Mouse (Mus musculus): ENCODE measurements around the gene St8sia1.

St8sia1 gene

GRCm38 (mm10) chr6:142859946-142860345 lies 104.3 kb downstream of the St8sia1 start:
- peak; percentile 27 for DNase-seq

DNA sequence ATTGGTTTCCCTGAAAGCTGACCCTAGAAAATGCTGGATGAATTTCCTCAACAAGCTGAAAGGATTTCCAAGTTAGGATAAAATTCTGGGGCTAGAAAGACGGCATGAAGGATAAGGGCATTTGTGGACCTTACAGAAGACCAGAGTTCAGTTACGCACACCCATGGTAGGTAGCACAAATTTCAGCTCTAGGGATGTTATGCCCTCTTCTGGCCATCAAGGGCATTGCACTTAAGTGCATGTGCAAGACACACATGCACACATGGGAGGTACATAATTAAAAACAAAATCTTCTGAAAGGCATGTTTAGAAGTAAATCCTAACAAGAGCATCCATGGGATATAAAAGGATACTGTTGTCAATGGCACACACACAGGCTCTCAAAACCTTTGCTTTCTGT lies 105.3 kb downstream of the St8sia1 start:
- no peak for DNase-seq

- DNase-seq, result no peak
Observed at GRCm38 (mm10) chr6:142856258-142856874, 107.9 kb downstream of the St8sia1 start.

DNA sequence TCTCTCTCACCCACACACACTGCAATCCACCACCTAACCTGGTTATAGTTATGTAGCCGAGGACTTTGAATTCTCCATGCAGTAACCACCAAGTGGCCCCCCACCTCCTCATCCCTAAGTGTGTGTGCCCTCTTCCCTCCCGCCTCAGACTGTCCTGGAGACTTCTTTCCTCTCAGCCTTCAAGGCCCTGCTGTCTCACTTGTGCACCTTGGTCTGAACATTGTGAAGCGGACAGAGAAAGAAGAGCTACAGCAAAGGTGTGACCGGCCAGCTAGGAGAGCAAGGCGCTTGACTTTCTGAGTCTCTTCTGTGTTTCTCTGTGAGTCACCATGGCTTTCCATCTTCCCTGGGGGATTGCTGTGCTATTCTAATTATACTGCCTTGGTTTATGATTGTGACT lies 108.5 kb downstream of the St8sia1 start:
- DNase-seq, result no peak

DNA sequence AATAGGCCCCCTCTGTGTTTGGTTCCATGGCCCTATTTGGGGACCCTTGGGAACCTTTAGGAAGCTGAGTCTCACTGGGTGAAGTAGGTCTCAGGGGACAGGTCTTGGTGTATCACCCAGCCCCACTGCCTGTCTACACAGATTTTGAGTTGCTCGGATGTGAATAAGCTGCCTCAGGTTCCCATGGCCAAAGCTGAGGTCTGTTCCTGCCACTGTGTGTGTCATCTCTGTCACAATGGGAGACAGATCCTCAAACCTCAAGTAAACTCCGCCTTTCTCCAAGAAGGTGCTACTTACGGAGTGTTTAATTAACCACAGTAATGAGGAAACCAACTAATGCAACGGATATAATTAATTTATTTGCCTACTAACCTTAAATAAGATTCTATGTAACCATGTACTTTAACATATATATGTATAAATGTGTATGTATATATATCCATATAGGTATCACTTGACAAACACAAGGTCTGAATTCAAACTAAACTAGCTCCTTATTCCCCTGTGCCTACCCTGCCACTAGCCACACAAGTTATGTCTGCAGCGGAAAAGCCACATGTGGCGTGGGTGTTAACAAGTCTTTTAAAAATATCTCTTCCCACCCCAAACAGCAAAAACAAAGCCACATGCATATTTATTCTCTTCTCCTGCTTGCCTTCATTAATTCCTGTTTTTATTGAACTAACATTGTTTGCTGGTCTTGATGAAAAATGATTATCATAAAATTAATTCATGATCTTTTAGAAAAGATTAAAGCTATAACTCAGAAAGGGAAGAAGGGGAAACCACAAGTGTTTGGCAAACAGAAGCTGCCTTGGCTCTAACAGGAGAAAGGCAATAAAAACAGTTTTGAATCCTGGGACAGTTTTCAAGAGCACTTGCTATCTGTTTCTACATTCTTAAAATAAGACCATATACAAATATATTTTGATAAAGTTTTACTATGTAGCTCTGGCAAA lies 111.6 kb downstream of the St8sia1 start:
- no peak for DNase-seq

DNA sequence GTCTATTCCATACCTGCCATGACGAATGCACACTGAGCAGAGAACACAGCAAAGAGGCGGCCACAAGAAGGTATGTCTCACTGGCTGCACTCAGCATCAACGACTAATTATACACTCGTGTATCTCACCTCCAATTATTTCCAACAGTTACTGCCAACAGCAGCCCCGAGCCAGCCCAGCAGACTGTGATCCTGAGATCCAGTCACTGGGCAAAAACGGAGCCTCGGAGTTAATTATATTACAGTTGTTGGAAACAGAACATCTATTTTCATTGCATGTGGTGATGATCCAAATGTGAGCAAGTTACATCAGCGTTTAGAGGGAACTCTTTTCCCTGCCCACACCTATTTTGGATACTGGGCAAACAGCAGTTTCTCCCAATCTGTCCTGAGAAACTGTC lies 113.8 kb downstream of the St8sia1 start:
- DNase-seq, result no peak

GRCm38 (mm10) chr6:142849326-142849725 lies 114.9 kb downstream of the St8sia1 start:
- no peak for DNase-seq

GRCm38 (mm10) chr6:142847914-142848674 lies 116.2 kb downstream of the St8sia1 start:
- no peak for DNase-seq

DNA sequence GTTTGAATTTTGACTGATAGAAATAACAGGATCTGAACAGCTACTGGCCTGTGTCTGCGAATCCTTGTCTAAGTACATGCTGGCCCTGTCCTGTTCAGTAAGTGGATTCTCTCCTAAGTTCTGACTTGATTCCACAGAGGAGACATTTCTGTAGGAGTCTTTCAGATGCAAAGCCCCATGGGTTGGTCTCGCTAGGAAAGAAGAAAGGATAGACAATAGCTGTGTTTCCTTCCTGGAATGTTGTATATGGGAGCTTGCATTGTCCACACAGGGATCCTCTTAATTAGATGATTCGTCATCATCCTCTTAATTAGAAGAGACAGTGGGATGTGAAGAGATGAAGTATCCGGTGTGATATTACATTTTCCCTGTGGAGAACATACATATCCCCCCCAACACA lies 117.4 kb downstream of the St8sia1 start:
- DNase-seq, result no peak

- DNase-seq, result no peak
Observed at GRCm38 (mm10) chr6:142845066-142845465, 119.2 kb downstream of the St8sia1 start.

- DNase-seq, result no peak
Observed at GRCm38 (mm10) chr6:142844061-142844460, 120.2 kb downstream of the St8sia1 start.

GRCm38 (mm10) chr6:142838501-142838900 lies 125.8 kb downstream of the St8sia1 start:
- no peak for DNase-seq

DNA sequence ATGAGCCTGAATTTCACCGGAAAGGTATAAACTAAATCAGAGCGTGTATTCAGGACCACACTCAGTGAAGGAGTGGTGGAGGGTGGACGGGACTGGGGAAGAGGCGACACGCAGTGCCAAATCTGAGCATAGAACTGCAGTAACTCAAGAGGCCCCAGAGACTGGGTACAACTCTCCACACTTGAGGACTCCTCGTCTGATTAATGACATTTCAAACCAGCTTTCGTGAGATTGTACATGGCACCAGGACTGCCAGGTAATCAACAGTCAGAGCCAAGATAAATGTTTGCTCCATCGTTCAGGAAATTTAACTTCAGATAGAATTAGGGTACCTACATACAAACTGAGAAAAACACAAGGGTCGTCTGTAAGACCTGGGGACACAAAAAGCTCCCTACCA lies 126.9 kb downstream of the St8sia1 start:
- DNase-seq, result no peak

DNA sequence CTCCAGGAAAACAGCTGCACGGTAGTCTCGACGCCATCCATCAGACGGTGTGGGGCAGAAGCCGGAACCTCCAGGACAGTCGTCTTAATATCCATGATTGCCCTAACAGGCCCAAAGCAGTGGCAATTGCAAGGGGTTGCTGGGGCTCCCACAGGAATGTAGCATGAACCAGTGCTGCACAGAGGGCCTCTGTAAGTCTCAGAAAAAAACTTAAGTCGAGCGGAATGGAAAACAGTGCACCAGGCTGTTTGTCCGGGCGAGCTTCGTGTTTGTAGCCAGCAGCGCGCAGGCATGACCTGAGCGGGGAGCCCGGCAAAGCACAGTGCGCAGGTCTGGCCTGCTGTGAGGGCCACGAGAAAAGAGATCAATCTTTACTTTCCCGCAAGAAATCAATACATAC lies 128.5 kb downstream of the St8sia1 start:
- no peak for DNase-seq

DNA sequence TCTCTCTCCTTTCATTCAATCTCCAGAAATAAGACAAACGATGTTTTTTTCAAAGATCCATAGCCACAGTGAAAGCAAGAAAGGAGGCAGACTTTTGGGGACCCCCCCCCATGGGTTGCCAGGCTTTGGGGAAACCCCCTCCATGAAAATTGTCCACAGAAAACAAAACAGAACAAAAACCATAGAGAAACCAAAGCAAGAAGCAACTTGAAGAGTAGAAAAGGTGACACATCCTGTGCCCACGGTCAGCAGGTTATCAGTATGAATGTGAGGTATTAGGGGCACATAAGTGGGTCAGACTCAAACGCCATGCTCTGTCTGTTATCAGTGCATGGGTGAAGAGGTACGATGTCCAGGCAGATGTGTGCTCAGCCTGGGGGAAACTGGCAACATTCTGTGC lies 129.3 kb downstream of the St8sia1 start:
- no peak for DNase-seq

DNA sequence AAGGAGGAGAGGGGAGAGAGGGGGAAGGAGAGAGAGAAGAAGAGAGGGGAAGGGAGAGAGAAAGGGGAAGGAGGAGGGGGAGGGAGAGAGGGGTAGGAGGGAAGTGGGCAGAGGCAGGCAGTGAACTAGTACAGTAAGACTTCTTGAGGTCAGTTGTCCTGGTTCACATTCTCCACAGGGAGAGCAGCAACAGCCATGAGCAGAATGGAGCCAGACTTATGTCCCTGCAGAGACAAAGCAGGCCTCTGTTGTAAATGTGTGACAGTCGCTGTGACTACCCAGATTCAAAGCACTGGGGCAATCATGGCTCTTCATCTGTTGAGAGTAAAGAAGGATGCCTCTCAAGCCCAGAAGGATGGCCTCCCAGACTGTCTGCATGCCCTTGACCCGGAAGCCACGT lies 132.5 kb downstream of the St8sia1 start:
- no peak for DNase-seq

DNA sequence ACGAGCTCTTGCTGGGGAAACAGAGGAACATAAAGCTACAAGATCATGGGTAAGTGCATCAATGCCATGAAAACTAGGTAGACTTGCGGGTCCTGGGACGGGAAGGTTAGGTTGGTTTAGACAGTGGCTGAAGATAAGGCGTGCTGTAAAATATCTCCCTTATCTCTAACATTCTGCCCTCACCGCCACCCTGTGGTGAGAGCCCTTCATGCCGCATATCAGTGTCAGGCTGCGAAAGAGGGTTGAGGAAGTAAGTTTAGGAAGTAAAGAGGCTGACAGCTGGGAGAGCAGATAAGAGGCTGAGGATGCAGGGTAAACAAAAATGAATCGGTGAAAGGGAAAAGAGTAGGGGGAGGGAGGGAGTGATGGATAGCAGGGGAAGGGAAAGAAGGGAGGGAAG lies 133.0 kb downstream of the St8sia1 start:
- no peak for DNase-seq

DNA sequence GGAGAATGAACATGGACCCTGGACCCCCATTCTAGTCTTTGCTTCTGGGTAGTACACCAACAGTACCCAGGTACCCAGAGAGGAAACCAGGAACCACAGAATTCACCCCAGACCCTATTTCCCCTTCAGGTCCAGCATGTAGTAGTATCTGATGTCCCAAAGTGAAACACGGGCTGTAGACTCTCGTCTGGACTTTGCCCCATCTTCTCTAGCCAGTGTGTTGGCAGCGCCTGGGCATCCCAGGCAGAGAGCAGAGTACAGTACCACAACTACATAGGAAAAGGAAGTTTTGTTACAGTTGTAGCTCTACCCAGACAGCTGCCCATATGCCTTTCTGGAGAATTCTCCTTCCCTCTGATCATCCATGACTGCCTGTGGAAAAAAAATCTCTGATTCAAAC lies 134.0 kb downstream of the St8sia1 start:
- peak; percentile 54 for DNase-seq

- no peak for DNase-seq
Observed at GRCm38 (mm10) chr6:142825449-142825848, 138.8 kb downstream of the St8sia1 start.

GRCm38 (mm10) chr6:142823008-142823787 lies 141.1 kb downstream of the St8sia1 start:
- no peak for DNase-seq

DNA sequence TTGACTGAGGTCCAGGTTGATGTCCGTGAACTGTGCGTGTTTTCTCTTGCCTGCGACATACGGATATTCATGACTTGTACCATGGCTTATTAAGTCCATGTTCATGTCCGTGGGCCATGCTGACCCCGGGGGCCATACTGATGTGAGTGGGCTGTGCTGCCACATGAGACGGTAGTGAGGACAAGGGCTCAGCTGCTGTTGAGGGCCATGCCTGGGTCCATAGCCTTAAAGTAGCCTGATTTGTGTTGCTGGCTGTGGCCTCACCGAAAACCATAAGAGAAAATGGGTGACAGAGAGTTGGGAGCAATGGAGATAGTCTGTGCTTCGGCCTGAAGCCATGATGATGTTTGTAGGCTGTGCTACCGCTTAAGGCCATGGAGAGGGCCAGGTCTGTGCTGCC lies 145.9 kb downstream of the St8sia1 start:
- DNase-seq, result no peak

- no peak for DNase-seq
Observed at GRCm38 (mm10) chr6:142815513-142815912, 148.7 kb downstream of the St8sia1 start.

- DNase-seq, result peak; percentile 78
Observed at GRCm38 (mm10) chr6:142814495-142814921, 149.7 kb downstream of the St8sia1 start.

Data from kidney, adult 11 months (tissue).